Mouse (Mus musculus) fibroblast of lung, adult 2 months (primary cell): ENCODE results near the gene Spns3.

Experiments
- DNase-seq: peaks from one replicate; pipeline ENCODE4 v3.0.0-alpha.2; 2011; ENCODE audit warnings: low read depth

Spns3 gene

DNA sequence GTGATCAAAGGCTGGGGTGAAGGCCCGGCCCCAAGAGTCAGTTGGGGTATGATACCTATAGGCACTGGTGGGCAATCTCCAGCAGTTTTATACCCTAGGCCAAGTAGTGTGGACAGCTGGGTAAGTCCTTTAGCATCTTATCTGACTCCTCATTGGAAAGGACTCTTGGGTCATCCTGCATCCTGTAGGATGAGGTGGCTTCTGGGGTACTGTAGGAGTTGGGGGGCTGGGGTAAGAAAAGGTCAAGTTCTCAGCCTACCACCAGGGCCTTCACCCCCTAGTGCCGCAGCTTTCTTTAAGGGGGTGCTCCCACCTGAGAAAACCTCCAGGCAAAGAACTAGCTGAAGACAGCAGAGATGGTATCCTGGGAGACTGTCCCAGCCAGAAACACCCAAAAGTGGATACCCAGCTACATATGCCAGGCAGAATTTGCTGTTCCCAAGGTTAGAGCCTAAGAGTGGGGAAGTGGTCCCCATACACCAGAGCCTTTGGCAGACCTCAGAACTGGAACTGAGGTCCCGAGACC lies 98.1 kb downstream of the Spns3 start:
- DNase-seq = no peak

DNA sequence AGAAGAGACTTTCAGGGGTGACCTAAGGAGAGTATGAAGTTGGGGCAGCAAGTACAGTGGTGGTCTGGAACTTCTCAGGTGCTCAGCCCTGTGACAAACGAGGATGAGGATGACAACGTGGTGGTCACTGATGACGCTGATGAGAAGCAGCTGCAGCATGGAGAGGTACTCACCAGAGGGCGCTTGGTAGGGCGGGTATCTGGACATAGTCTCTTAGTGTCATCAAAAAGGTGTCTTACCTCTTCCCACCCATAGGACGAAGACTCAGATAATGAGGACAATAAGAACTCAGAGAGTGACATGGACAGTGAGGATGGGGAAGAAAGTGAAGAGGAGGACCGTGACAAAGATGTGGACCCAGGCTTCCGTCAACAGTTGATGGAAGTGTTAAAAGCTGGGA lies 102.8 kb downstream of the Spns3 start:
- DNase-seq = no peak

DNA sequence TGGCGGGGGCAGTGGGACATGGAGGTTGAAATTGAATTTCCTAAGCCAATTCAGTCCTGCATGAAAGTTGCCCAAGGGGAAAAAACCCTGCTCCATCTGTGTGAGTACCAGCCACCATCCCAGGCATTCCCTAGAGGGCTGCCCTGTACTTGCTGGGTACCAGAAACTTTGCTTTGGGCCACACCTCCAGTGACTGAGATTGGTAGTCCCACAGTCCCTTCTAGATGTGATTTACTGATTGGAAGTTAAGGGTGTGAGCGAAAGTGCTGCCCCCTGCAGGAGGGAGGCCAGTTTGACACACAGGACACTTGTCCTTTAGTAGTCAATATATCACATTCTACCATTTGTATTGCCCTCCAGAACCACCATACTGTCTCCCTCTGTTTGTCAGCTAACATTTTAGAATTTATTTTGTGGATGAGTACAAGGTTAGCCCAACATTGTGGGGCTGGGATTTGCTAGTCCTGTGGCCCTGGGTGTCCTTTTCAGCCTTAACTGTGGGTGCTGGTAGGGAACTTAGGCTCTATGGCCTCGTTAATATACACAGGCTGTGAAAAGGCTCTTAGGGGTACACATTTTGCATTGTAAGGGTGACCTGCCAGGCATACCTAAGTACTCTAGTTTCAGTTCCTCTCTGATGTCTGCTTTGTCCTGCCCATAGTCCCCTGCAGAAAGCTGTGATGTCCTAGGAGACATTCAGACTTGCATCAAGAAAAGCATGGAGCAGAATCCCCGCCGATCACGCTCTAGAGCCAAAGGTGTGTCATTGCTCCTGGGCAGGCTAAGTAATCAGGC lies 103.8 kb downstream of the Spns3 start:
- no peak for DNase-seq
